Mouse (Mus musculus) liver, postnatal 0 days (tissue): Measurements from ENCODE around the gene Dlst. TPM values are rescaled to one million over a fixed set of nuclear protein-coding genes. Genes with fewer than 3 reads are reported as not detected.

Experiments used
- ATAC-seq: fragments of 200-750 bp; cut with Nextera tagmentation; 2 replicates; pipeline ENCODE4 v1.8.0; 2017; ENCODE audit warnings: mild to moderate bottlenecking, moderate library complexity
- DNase-seq: peaks from one replicate; pipeline ENCODE4 v3.0.0-alpha.2; 2016
- H3K27ac ChIP-seq: fragments of 300-500 bp; sonication (generic); 2 replicates; pipeline ENCODE4 v1.5.1; 2014; ENCODE audit warnings: antibody characterized with exemption, moderate library complexity, mild to moderate bottlenecking, low read depth
- H3K27me3 ChIP-seq: fragments of 300-500 bp; sonication (generic); 2 replicates; pipeline ENCODE4 v1.6.1; 2014; ENCODE audit warnings: low read length, control low read depth, mixed read lengths; ENCODE audit not compliant: insufficient read depth
- H3K36me3 ChIP-seq: fragments of 300-500 bp; sonication (generic); replicated peaks from 2 replicates; pipeline ENCODE4 v1.6.1; 2014; ENCODE audit warnings: mild to moderate bottlenecking, control low read depth, low read length, moderate library complexity, mixed read lengths; ENCODE audit not compliant: insufficient read depth
- H3K4me1 ChIP-seq: fragments of 300-500 bp; sonication (generic); 2 replicates; pipeline ENCODE4 v1.6.1; 2014; ENCODE audit warnings: antibody characterized with exemption, mild to moderate bottlenecking, control low read depth; ENCODE audit not compliant: insufficient read depth
- H3K4me2 ChIP-seq: fragments of 300-500 bp; sonication (generic); 2 replicates; pipeline ENCODE4 v1.6.1; 2014; ENCODE audit warnings: low read depth, mild to moderate bottlenecking, low read length, moderate library complexity, mixed read lengths
- H3K4me3 ChIP-seq: fragments of 300-500 bp; sonication (generic); 2 replicates; pipeline ENCODE4 v1.5.1; 2014; ENCODE audit warnings: low read depth, low read length
- H3K9ac ChIP-seq: fragments of 300-500 bp; sonication (generic); replicated peaks from 2 replicates; pipeline ENCODE4 v1.6.1; 2014; ENCODE audit warnings: mild to moderate bottlenecking, moderate library complexity
- H3K9me3 ChIP-seq: fragments of 300-500 bp; sonication (generic); 2 replicates; pipeline ENCODE4 v1.6.1; 2016; ENCODE audit warnings: mild to moderate bottlenecking, control low read depth, low read length, mixed read lengths
- CTCF ChIP-seq: sonication (generic); IDR thresholded peaks from 2 replicates; pipeline ENCODE4 v1.5.1; 2016; ENCODE audit warnings: antibody characterized with exemption, low read depth
- EP300 ChIP-seq: IDR thresholded peaks from 2 replicates; pipeline ENCODE4 v1.6.1; 2016; ENCODE audit warnings: antibody characterized with exemption, low read depth, mild to moderate bottlenecking
- WGBS: fragments of 180-500 bp; shearing (Covaris S2); extraction: QIAGEN DNeasy Blood & Tissue Kit; methylation state at CpG from one replicate; pipeline ENCODE4 v1.1.7; 2014; ENCODE audit not compliant: insufficient replicate concordance; 5-methylcytosine and 5-hydroxymethylcytosine counted together
- polyA plus RNA-seq: library from polyadenylated mRNA; unstranded; fragments of >200 nt; fragmentation: Nextera tagmentation; extraction: Ambion mirVana; gene quantifications from 2 replicates; pipeline ENCODE4 v1.2.1, GENCODE M21; 2015

Dlst gene
- polyA plus RNA-seq, 1 experiment from 2014 or later = 76.4 TPM

DNA sequence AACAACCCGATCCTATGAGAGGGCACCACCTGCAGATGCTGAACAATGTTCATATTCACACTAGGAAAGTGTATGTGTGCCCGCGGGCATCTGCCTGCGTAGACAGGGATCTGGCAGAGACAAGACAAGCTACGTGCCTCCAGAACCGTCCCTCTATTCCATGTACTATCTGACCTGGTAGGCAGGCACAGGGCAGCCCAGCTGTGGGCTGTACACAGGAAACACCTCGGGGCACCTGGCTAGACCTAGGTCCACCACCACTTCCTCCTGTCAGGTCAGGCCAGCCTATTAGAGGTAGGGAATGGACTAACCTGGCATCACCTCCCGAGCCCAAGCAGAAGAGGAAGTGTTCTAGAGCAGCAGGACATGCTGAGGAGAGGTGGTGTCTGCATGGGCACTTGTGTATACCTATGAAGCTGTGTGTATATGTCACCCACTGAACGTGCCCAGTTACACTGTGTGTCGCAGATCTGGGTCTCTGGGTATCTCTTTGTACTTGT, 67.2 kb downstream of the Dlst start, which contains the start of gene Pgf:
Gene Pgf, minus strand, starts transcription at position 51 of the 500 bp plus-strand sequence.
- peak within 1 kb of the TSS; percentile 36 for H3K4me3 ChIP-seq
- H3K4me2 ChIP-seq = peak within 1 kb of the TSS; percentile 74
- H3K9ac ChIP-seq = peak within 1 kb of the TSS; percentile 38; the same call in 1 of the 2 replicates
- DNase-seq = no peak
- 50% methylated on average over 10 of the region's 10 CpGs for WGBS
- no peaks in the 10 kb centered on the region for H3K36me3 ChIP-seq
- no peak for TF ChIP-seq CTCF
- TF ChIP-seq EP300 = no peak
- H3K27ac ChIP-seq = no peak within 1 kb of the TSS
- H3K9me3 ChIP-seq = no peaks in the 10 kb centered on the region
- no peak for ATAC-seq
- peaks cover 31% of the 10 kb centered on the region for H3K27me3 ChIP-seq
- H3K4me1 ChIP-seq = peaks cover 8% of the 10 kb centered on the region

DNA sequence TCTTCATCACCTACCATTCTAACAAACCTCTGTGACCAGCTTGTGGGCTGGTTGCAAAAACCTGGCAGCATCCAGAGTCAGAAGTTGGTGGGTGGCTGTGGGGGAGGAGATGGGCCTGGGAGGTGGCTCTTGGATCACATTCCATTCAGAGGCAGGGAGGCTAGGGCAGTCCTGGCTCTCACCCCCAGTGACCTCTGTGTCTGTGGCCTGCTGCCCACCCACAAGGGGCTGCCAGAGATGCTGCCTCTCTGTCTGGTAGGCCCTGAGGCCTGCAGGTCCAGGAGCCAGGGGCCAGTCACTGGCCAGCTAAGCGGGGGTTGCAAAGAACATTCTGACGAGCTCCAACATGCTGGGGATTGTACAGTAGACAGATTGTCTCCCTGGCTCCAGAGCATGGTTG, 67.7 kb downstream of the Dlst start:
- H3K36me3 ChIP-seq = no peaks in the 10 kb centered on the region
- no peak overlapping the region for H3K4me3 ChIP-seq
- H3K4me2 ChIP-seq = no peak overlapping the region
- 88% methylated on average over 2 of the region's 2 CpGs for WGBS
- H3K27me3 ChIP-seq = peaks cover 31% of the 10 kb centered on the region
- no peak overlapping the region for H3K9ac ChIP-seq
- H3K9me3 ChIP-seq = no peaks in the 10 kb centered on the region
- no peak overlapping the region for H3K27ac ChIP-seq
- peaks cover 8% of the 10 kb centered on the region for H3K4me1 ChIP-seq
- ATAC-seq (no peak), DNase-seq (no peak)
- TF ChIP-seq CTCF (no peak), EP300 (no peak)

DNA sequence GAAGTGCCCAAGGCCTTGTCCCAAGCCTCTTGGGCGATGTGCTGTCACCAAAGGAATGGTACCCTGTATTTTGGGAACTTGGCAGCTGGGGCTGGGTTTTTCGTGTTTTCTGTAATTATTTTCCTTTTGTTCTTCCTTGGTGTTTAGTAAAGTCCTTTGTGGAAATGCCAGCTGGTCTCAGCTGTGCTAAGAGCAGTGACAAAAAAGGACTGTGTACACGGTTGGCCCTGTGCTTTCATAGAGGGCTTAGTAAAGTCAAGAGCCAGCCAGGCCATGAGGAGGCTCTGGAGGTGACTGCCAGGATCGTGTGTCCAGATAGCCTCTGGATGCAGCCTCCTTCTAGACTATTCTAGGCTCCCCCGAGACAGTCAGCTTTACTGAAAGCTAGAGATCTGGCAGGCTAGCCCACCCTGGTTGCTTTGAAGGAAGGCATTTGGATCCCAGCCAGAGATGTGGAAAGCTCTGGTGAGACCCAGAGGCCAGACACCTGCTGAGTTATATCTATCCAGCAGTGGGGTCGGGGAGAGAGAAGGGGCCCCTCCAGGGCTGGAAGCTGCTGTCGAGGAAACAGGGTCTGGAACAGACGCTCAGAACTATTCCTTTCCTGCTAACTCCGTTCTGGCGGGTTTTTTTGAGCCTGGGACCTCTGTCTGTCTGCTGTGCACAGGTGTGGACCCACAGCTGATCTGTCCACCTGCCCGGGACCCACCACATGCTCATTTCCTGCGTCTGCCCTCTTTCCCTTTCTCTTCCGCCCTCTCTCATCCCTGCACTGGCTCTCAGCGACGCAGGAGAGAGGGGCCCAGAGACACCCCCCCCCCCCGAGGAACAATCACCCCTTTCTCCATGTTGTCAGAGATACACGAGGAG, 71.1 kb downstream of the Dlst start:
- H3K27me3 ChIP-seq = peaks cover 24% of the 10 kb centered on the region
- TF ChIP-seq EP300 (no peak), CTCF (no peak)

DNA sequence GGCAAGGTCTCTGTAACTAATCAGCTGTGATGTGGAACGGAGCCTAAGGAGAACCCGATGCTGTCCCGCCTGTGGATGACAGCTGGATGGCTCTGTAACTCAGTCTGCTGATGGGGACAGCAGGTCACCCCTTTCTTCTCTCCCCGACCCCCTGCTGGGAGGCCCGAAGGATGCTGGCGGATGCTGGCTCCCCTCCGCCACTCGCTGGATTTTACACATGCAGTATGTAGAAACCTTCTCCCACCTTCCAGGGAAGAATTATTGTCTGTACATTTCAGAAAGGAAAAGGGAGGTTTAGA, 71.7 kb downstream of the Dlst start:
- DNase-seq (no peak), ATAC-seq (no peak)
- Histone ChIP-seq H3K9me3 (no peaks in the 10 kb centered on the region), H3K4me2 (no peak overlapping the region), H3K9ac (no peak overlapping the region), H3K4me1 (peaks cover 3% of the 10 kb centered on the region), H3K4me3 (no peak overlapping the region), H3K36me3 (no peaks in the 10 kb centered on the region), H3K27ac (no peak overlapping the region), H3K27me3 (peaks cover 19% of the 10 kb centered on the region)
- TF ChIP-seq EP300 (no peak), CTCF (no peak)
- 32% methylated on average over 8 of the region's 8 CpGs for WGBS

More for the DNA sequence above, 71.1 kb downstream of the Dlst start:
- H3K4me3 ChIP-seq = no peak overlapping the region
- H3K27ac ChIP-seq = no peak overlapping the region
- no peaks in the 10 kb centered on the region for H3K36me3 ChIP-seq
- H3K4me1 ChIP-seq = peaks cover 8% of the 10 kb centered on the region
- DNase-seq (no peak), ATAC-seq (no peak)
- H3K9ac ChIP-seq = no peak overlapping the region
- H3K9me3 ChIP-seq = no peaks in the 10 kb centered on the region
- no peak overlapping the region for H3K4me2 ChIP-seq
- 36% methylated on average over 15 of the region's 17 CpGs for WGBS

DNA sequence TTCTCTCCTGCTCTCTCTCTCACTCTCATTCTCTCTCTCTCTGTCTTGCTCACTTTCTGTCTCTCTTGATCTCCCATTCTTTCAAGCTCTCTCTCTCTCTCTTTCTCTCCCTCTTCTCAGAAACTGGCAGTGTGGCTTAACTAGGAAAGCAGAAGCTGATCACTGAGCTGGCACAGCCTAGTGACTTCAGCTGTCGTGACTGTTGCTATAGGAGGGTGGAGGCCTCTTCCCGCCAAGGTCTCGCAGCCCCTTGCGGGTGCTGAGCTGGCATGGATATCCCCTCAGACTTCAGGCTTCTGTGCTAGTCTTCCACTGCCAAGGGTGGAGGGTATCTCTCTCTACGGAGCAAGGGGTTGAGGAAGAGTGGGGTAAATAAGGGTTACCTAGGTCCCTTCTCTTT, 72.3 kb downstream of the Dlst start:
- no peak overlapping the region for H3K27ac ChIP-seq
- DNase-seq = no peak
- 43% methylated on average over 5 of the region's 5 CpGs for WGBS
- H3K9ac ChIP-seq = no peak overlapping the region
- no peaks in the 10 kb centered on the region for H3K9me3 ChIP-seq
- no peak for ATAC-seq
- H3K4me1 ChIP-seq = no peaks in the 10 kb centered on the region
- H3K4me3 ChIP-seq = no peak overlapping the region
- no peaks in the 10 kb centered on the region for H3K36me3 ChIP-seq
- no peak overlapping the region for H3K4me2 ChIP-seq
- TF ChIP-seq EP300 = no peak
- no peak for TF ChIP-seq CTCF
- H3K27me3 ChIP-seq = peaks cover 16% of the 10 kb centered on the region

DNA sequence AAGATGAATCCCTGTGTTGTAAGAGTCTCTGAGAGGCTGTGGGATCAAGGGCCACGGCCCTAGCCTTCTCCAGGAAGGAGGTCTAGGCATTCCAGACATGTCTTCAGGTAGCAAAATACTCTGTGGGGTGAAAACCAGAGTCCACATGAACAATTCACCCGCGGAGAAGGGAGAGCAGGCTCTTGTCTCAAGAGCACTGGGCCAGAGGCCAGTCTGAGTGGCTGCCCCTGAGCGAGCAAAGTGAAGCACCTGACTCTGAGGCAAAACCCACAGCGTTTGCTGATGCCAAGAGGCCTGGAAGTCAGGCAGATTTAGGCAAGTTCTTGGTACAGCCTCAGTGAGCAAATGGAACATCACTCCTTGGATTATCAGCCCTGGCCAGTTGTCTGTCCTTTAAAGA, 73.5 kb downstream of the Dlst start:
- no peak for TF ChIP-seq CTCF
- no peak for TF ChIP-seq EP300
- DNase-seq (no peak), ATAC-seq (no peak)
- Histone ChIP-seq H3K4me3 (no peak overlapping the region), H3K27ac (no peak overlapping the region), H3K9me3 (no peaks in the 10 kb centered on the region), H3K9ac (no peak overlapping the region), H3K4me1 (no peaks in the 10 kb centered on the region), H3K27me3 (peaks cover 12% of the 10 kb centered on the region; the same call in 1 of the 2 replicates), H3K4me2 (no peak overlapping the region), H3K36me3 (no peaks in the 10 kb centered on the region)
- 66% methylated on average over 5 of the region's 5 CpGs for WGBS

Other genes with a start within 250 kb of the Dlst start
- gene Ltbp2, start 234.3 kb upstream of the Dlst start, polyA plus RNA-seq = 0.31 and 0.59 TPM in 2 replicates
- 66.0 and 74.5 TPM in 2 replicates for gene Fcf1, start 139.9 kb upstream of the Dlst start, polyA plus RNA-seq
- gene Arel1, start 139.9 kb upstream of the Dlst start, polyA plus RNA-seq = 5.2 and 6.9 TPM in 2 replicates
- 5.4 and 6.2 TPM in 2 replicates for gene Ylpm1, start 114.5 kb upstream of the Dlst start, polyA plus RNA-seq
- 2.3 and 2.8 TPM in 2 replicates for gene Prox2, start 74 bp upstream of the Dlst start, polyA plus RNA-seq
- 0.39 and 0.61 TPM in 2 replicates for gene Rps6kl1, start 40.4 kb downstream of the Dlst start, polyA plus RNA-seq
- 0.36 and 0.45 TPM in 2 replicates for gene Pgf, start 67.0 kb downstream of the Dlst start, polyA plus RNA-seq
- gene Eif2b2, start 108.6 kb downstream of the Dlst start, polyA plus RNA-seq = 21.7 and 24.6 TPM in 2 replicates
- gene Mlh3, start 159.8 kb downstream of the Dlst start, polyA plus RNA-seq = 1.4 and 1.6 TPM in 2 replicates
- 27.8 and 29.9 TPM in 2 replicates for gene Acyp1, start 177.6 kb downstream of the Dlst start, polyA plus RNA-seq
- 0.12 and 0.22 TPM in 2 replicates for gene Zc2hc1c, start 177.8 kb downstream of the Dlst start, polyA plus RNA-seq
- gene Nek9, start 228.5 kb downstream of the Dlst start, polyA plus RNA-seq = 4.1 and 4.5 TPM in 2 replicates